Mouse (Mus musculus): ENCODE results near the gene Itsn2. TPM values are rescaled to one million over a fixed set of nuclear protein-coding genes. Genes with fewer than 3 reads are reported as not detected.
"Not testable (repeated sequence)": the region's sequence is repeated elsewhere in the genome, so short reads cannot be mapped to it uniquely, and the experiment has no call there.

Itsn2 gene
- polyA plus RNA-seq (2015; fragmentation: Nextera tagmentation; extraction: Ambion mirVana), result 21.6 and 22.3 TPM in 2 replicates

DNA sequence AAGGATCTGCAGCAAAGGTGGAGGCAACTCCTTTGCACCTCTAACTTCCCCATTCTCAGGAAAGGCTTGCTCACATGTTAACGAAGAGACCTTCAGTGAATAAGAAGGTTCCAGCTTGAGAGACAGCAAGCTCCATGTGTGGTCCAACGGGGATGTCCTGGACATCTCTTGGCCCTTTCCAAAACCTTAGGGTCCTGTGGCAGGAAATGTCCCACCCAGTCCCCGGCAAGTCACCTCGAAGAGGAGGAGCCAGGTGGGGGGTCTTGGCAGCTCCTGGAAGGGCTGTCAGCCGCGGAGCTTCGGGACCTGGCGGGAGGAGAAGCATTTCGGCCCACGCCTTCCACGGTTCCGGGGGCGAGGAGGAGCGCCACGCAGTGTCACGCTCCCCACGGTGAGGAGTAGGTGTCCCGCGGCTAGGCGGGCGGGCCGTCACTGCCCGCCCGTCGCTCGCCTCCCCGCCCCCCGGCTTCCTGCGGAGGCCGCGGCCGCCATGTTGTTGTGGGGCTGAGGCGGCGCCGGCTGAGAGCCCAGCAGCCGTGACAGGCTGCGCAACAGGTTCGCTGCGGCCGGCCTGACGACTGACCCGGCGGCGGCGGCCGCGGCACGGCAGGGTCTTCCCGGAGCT, at the start of gene Itsn2, which contains the start of gene Gm3625:
Gene Itsn2, plus strand, starts transcription at position 98 of the 625 bp plus-strand sequence.
Gene Gm3625, minus strand, starts transcription at position 387 of the 625 bp plus-strand sequence.
- peak within 1 kb of the TSS; percentile 90 for H3K4me3 ChIP-seq
- H3K4me2 ChIP-seq, result peak within 1 kb of the TSS; percentile 83
- peak within 1 kb of the TSS; percentile 59 for H3K27ac ChIP-seq (replicated peaks)
- H3K9ac ChIP-seq, result peak within 1 kb of the TSS; percentile 86
- H3K27me3 ChIP-seq, result no peaks in the 10 kb centered on the region
- H3K9me3 ChIP-seq, result no peaks in the 10 kb centered on the region
- under 1% methylated on average over 43 of the region's 49 CpGs for WGBS
- peak; percentile 92 for ATAC-seq (ENCODE audit: low read depth)
- no peaks in the 10 kb centered on the region for H3K36me3 ChIP-seq
- peaks cover 11% of the 10 kb centered on the region for H3K4me1 ChIP-seq (replicated peaks)

- Histone ChIP-seq H3K9ac (no peak overlapping the region), H3K4me3 (no peak overlapping the region), H3K9me3 (no peaks in the 10 kb centered on the region), H3K4me1 (replicated peaks) (peaks cover 10% of the 10 kb centered on the region), H3K27ac (replicated peaks) (no peak overlapping the region), H3K36me3 (no peaks in the 10 kb centered on the region), H3K27me3 (no peaks in the 10 kb centered on the region), H3K4me2 (no peak overlapping the region)
- 94% methylated on average over 5 of the region's 5 CpGs for WGBS
- no peak for ATAC-seq (ENCODE audit: low read depth)
Measured at GRCm38 (mm10) chr12:4544400-4544919, 48.0 kb upstream of the Itsn2 start.

DNA sequence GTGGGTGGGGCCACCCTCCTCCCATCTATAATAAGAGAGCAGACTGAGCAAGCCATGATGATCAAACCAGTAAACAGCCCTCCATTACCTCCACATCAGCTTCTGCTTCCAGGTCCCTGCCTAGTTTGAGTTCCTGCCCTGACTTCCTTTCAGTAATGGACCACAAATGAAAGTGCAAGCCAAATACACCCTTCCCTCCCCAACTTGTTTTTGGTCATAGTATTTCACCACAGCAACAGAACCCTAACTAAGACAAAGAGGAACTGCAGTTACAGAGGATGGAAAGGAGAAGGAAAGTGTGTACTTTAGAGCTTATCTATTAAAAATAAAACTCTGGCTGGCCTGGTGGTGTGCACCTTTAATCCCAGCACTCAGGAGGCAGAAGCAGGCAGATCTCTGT, 47.0 kb upstream of the Itsn2 start:
- H3K4me1 ChIP-seq (replicated peaks), result peaks cover 10% of the 10 kb centered on the region
- no peaks in the 10 kb centered on the region for H3K36me3 ChIP-seq
- no peak overlapping the region for H3K27ac ChIP-seq (replicated peaks)
- no peak overlapping the region for H3K9ac ChIP-seq
- no peaks in the 10 kb centered on the region for H3K9me3 ChIP-seq
- no peak overlapping the region for H3K4me2 ChIP-seq
- no peak for ATAC-seq (ENCODE audit: low read depth)
- no peak overlapping the region for H3K4me3 ChIP-seq
- H3K27me3 ChIP-seq, result no peaks in the 10 kb centered on the region

DNA sequence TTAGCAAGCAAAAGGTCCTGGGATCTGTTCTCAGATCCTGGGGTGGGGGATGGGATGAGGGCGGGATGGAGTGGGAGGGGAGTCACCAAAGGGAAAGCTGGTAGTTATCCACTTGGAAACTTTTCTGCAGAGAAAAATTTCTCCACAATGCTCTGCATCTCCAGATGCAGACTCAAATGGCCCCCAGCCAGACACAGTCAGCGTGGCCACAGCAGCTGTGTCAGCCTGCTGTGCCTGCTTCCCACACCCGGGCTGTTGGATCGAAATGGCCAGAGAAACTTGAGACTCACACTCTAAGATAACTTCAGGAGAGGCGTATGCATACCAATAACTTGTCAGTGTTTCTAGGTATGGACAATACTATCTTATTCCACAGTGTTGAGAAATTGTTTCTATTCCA, 45.9 kb upstream of the Itsn2 start:
- ATAC-seq (ENCODE audit: low read depth), result no peak
- Histone ChIP-seq H3K4me3 (no peak overlapping the region), H3K9me3 (no peaks in the 10 kb centered on the region), H3K9ac (no peak overlapping the region), H3K27me3 (no peaks in the 10 kb centered on the region), H3K4me2 (no peak overlapping the region), H3K36me3 (no peaks in the 10 kb centered on the region), H3K4me1 (replicated peaks) (peaks cover 10% of the 10 kb centered on the region), H3K27ac (replicated peaks) (no peak overlapping the region)
- WGBS, result 71% methylated on average over 5 of the region's 5 CpGs

DNA sequence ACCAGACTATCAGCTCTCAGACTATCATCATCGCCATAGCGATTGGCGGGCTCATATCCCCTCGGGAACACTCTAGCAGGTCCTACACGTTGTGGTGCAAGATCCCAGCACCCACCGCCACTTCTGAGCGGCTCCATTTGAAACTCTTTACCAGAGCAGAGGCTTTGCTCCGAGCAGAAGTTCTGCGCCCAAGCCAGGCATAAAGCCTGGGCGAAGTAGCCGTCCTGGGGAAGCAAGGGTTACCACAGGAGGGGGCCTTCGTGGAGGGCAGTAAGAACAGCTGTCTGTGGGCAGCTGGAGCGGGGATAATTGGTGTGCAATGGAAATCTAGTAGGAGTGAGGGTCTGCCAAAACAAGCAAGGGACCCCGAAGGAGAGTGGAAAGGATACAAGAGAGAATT, 44.9 kb upstream of the Itsn2 start:
- WGBS, result 45% methylated on average over 14 of the region's 14 CpGs
- Histone ChIP-seq H3K9me3 (no peaks in the 10 kb centered on the region), H3K36me3 (no peaks in the 10 kb centered on the region), H3K4me1 (replicated peaks) (peaks cover 10% of the 10 kb centered on the region), H3K27me3 (no peaks in the 10 kb centered on the region), H3K4me3 (no peak overlapping the region), H3K27ac (replicated peaks) (no peak overlapping the region), H3K4me2 (no peak overlapping the region), H3K9ac (no peak overlapping the region)
- peak; percentile 41; the same call in 1 of the 2 replicates for ATAC-seq (ENCODE audit: low read depth)

- Histone ChIP-seq H3K36me3 (no peaks in the 10 kb centered on the region), H3K4me1 (replicated peaks) (peaks cover 10% of the 10 kb centered on the region), H3K4me2 (peak overlapping the region; percentile 47), H3K27me3 (no peaks in the 10 kb centered on the region), H3K4me3 (peak overlapping the region; percentile 19), H3K9me3 (no peaks in the 10 kb centered on the region), H3K27ac (replicated peaks) (no peak overlapping the region), H3K9ac (no peak overlapping the region)
- WGBS, result 18% methylated on average over 18 of the region's 18 CpGs
- ATAC-seq (ENCODE audit: low read depth), result peak; percentile 91
Measured at GRCm38 (mm10) chr12:4548053-4549013, 44.1 kb upstream of the Itsn2 start.

- not testable (repeated sequence) for H3K4me1 ChIP-seq (replicated peaks); ATAC-seq (ENCODE audit: low read depth); H3K4me3 ChIP-seq; H3K27ac ChIP-seq (replicated peaks); H3K27me3 ChIP-seq; H3K9ac ChIP-seq; H3K9me3 ChIP-seq; H3K36me3 ChIP-seq; H3K4me2 ChIP-seq
- WGBS, result 92% methylated on average over 3 of the region's 3 CpGs
Measured at GRCm38 (mm10) chr12:4553704-4554103, 38.7 kb upstream of the Itsn2 start.

GRCm38 (mm10) chr12:4555451-4555850, 37.0 kb upstream of the Itsn2 start:
- WGBS, result 88% methylated on average over 5 of the region's 6 CpGs
- Histone ChIP-seq H3K27ac (replicated peaks) (no peak overlapping the region), H3K4me2 (no peak overlapping the region), H3K9ac (no peak overlapping the region), H3K4me1 (replicated peaks) (no peaks in the 10 kb centered on the region), H3K9me3 (no peaks in the 10 kb centered on the region), H3K27me3 (no peaks in the 10 kb centered on the region), H3K4me3 (no peak overlapping the region), H3K36me3 (no peaks in the 10 kb centered on the region)
- no peak for ATAC-seq (ENCODE audit: low read depth)

- no peaks in the 10 kb centered on the region for H3K27me3 ChIP-seq
- no peak overlapping the region for H3K4me3 ChIP-seq
- no peak for ATAC-seq (ENCODE audit: low read depth)
- H3K4me2 ChIP-seq, result no peak overlapping the region
- no peaks in the 10 kb centered on the region for H3K36me3 ChIP-seq
- no peak overlapping the region for H3K27ac ChIP-seq (replicated peaks)
- no peak overlapping the region for H3K9ac ChIP-seq
- no peaks in the 10 kb centered on the region for H3K4me1 ChIP-seq (replicated peaks)
- WGBS, result 83% methylated on average over 9 of the region's 9 CpGs
- no peaks in the 10 kb centered on the region for H3K9me3 ChIP-seq
Measured at GRCm38 (mm10) chr12:4556891-4557290, 35.5 kb upstream of the Itsn2 start.

DNA sequence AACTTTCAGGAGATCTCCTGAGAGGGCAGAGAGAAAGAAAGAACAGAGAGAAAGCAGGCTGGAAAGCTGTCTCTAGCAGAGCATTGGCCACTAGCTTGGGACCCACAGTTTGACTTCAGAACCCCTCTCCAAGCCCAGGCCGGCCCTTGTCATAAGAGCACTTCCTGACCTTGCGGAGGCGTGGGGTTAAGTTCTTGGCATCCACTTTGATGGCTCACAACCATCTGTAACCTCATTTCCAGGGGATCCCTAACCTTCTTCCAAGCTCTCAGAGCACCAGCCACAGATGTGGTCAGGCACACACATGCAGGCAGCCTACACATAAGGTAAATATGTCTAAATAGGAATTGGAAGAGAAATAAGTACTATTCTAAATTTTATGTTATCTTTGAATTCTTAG, 35.0 kb upstream of the Itsn2 start:
- Histone ChIP-seq H3K4me3 (no peak overlapping the region), H3K9ac (no peak overlapping the region), H3K4me1 (replicated peaks) (no peaks in the 10 kb centered on the region), H3K9me3 (no peaks in the 10 kb centered on the region), H3K36me3 (no peaks in the 10 kb centered on the region), H3K27me3 (no peaks in the 10 kb centered on the region), H3K27ac (replicated peaks) (no peak overlapping the region), H3K4me2 (no peak overlapping the region)
- ATAC-seq (ENCODE audit: low read depth), result no peak
- WGBS, result 77% methylated on average over 3 of the region's 3 CpGs

DNA sequence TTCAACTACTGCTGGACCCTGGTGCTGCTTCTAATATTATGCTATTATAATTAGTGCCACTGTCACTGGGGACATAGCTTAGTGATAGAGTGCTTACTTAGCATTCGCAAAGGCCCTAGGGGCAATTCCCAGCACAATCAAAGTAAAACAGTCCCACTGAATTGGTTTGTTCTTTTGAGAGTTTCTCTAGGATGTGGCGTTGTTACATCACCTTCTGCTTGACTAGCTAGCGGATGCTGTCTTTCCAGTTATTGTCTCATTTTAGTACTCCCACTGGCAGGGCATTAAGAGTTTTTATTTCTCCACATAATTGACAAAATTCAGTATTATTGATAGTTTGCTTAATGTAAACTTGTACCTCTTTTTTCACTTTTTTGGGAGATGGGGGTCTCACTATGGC, 34.4 kb upstream of the Itsn2 start:
- H3K4me2 ChIP-seq, result no peak overlapping the region
- no peaks in the 10 kb centered on the region for H3K4me1 ChIP-seq (replicated peaks)
- ATAC-seq (ENCODE audit: low read depth), result no peak
- WGBS, result 62% methylated on average over 3 of the region's 3 CpGs
- H3K4me3 ChIP-seq, result no peak overlapping the region
- H3K27me3 ChIP-seq, result no peaks in the 10 kb centered on the region
- no peak overlapping the region for H3K9ac ChIP-seq
- H3K27ac ChIP-seq (replicated peaks), result no peak overlapping the region
- H3K9me3 ChIP-seq, result no peaks in the 10 kb centered on the region
- H3K36me3 ChIP-seq, result no peaks in the 10 kb centered on the region
